Mouse (Mus musculus) midbrain, embryonic 10.5 days (tissue): Measurements from ENCODE around the gene Nos1ap. TPM values are rescaled to one million over a fixed set of nuclear protein-coding genes. Genes with fewer than 3 reads are reported as not detected.

Experiments
- DNase-seq: peaks from one replicate; pipeline ENCODE4 v3.0.0-alpha.2; 2017; ENCODE audit warnings: low spot score
- H3K27ac ChIP-seq: fragments of 300-500 bp; sonication (generic); replicated peaks from 2 replicates; pipeline ENCODE4 v1.5.1; 2016; ENCODE audit warnings: mild to moderate bottlenecking
- H3K27me3 ChIP-seq: fragments of 300-500 bp; sonication (generic); 2 replicates; pipeline ENCODE4 v1.6.1; 2016; ENCODE audit warnings: low read depth, mild to moderate bottlenecking; ENCODE audit not compliant: poor library complexity, severe bottlenecking
- H3K36me3 ChIP-seq: fragments of 300-500 bp; sonication (generic); 2 replicates; pipeline ENCODE4 v1.6.1; 2016; ENCODE audit warnings: mild to moderate bottlenecking, moderate library complexity
- H3K4me1 ChIP-seq: fragments of 300-500 bp; sonication (generic); 2 replicates; pipeline ENCODE4 v1.6.1; 2016
- H3K4me3 ChIP-seq: fragments of 300-500 bp; sonication (generic); 2 replicates; pipeline ENCODE4 v1.5.1; 2016; ENCODE audit warnings: mild to moderate bottlenecking, moderate library complexity
- H3K9me3 ChIP-seq: fragments of 300-500 bp; sonication (generic); replicated peaks from 2 replicates; pipeline ENCODE4 v1.6.1; 2016; ENCODE audit warnings: mild to moderate bottlenecking
- WGBS: fragments of 180-500 bp; shearing (Covaris S2); methylation state at CpG from one replicate; pipeline ENCODE4 v1.1.7; 2016; 5-methylcytosine and 5-hydroxymethylcytosine counted together
- polyA plus RNA-seq: library from polyadenylated mRNA; unstranded; fragments of >200 nt; fragmentation: Nextera tagmentation; extraction: Ambion mirVana; gene quantifications from 2 replicates; pipeline ENCODE4 v1.2.1, GENCODE M21; 2016

The Nos1ap gene
- polyA plus RNA-seq, 1 experiment from 2014 or later = 7.9 TPM

GRCm38 (mm10) chr1:170610289-170610688, 20.6 kb upstream of the Nos1ap start:
- H3K36me3 ChIP-seq = no peaks in the 10 kb centered on the region
- H3K27me3 ChIP-seq = no peaks in the 10 kb centered on the region
- H3K4me3 ChIP-seq = no peak overlapping the region
- WGBS = 92% methylated on average over 3 of the region's 3 CpGs
- no peaks in the 10 kb centered on the region for H3K9me3 ChIP-seq
- H3K4me1 ChIP-seq = peaks cover 2% of the 10 kb centered on the region; the same call in 1 of the 2 replicates
- DNase-seq = peak; percentile 5
- no peak overlapping the region for H3K27ac ChIP-seq

DNA sequence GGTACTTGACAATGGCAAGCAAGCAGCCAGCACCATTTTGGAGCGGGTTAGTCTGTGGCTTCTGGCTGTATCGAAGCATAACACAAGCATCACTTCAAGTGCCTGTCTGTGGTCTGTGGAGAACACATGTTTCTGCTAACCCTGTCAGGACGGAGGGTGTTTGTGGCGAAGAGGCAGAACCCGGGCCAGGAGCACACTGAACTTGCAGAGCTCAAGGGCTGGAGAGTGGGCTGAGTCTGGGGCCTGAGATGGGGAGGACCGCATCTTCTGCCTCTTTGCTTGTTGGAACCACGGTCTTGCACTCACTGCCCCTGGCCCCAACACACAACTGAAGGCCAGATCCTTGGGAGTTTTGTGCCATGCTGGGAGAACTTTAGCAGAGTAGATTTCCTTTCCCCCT, 20.2 kb upstream of the Nos1ap start:
- Histone ChIP-seq H3K4me1 (peaks cover 2% of the 10 kb centered on the region; the same call in 1 of the 2 replicates), H3K27ac (no peak overlapping the region), H3K4me3 (no peak overlapping the region), H3K36me3 (no peaks in the 10 kb centered on the region), H3K9me3 (no peaks in the 10 kb centered on the region), H3K27me3 (no peaks in the 10 kb centered on the region)
- 90% methylated on average over 7 of the region's 7 CpGs for WGBS
- DNase-seq = no peak

DNA sequence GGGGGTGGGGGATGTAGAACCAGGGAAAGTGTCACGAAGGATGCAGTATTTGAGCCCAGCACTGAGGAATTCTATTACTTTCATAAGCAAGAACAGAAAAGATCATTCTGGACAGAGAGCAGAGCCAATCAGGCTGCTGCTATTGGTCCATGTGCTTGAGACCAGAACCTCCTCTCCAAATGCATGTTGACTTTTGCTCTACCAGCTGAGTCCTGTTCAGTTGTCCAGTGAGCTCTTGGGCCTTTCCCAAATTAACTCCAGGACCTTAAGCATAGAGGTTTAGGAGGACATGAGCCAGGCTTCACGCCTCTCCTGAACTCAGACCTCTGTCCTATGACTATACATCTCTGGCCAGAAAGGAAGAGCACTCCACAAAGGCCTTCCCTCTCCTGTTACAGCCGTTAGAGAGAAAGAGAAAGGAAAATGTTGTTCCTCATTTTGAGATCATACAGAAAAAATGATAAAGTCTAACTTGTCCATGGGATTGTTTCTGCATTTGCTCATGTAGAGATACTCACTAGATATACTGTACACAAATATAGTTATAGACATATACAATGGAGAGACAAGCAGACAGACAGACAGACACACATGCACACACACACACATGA, 18.9 kb upstream of the Nos1ap start:
- Histone ChIP-seq H3K27ac (no peak overlapping the region), H3K4me1 (peaks cover 2% of the 10 kb centered on the region; the same call in 1 of the 2 replicates), H3K27me3 (no peaks in the 10 kb centered on the region), H3K4me3 (no peak overlapping the region), H3K9me3 (no peaks in the 10 kb centered on the region), H3K36me3 (no peaks in the 10 kb centered on the region)
- DNase-seq = no peak
- WGBS = 90% methylated on average over 3 of the region's 3 CpGs

- Histone ChIP-seq H3K27me3 (no peaks in the 10 kb centered on the region), H3K36me3 (no peaks in the 10 kb centered on the region), H3K27ac (no peak overlapping the region), H3K9me3 (no peaks in the 10 kb centered on the region), H3K4me3 (no peak overlapping the region), H3K4me1 (no peaks in the 10 kb centered on the region)
- no peak for DNase-seq
- 95% methylated on average over 8 of the region's 8 CpGs for WGBS
These were observed 17.7 kb upstream of the Nos1ap start for GRCm38 (mm10) chr1:170607231-170607917.

DNA sequence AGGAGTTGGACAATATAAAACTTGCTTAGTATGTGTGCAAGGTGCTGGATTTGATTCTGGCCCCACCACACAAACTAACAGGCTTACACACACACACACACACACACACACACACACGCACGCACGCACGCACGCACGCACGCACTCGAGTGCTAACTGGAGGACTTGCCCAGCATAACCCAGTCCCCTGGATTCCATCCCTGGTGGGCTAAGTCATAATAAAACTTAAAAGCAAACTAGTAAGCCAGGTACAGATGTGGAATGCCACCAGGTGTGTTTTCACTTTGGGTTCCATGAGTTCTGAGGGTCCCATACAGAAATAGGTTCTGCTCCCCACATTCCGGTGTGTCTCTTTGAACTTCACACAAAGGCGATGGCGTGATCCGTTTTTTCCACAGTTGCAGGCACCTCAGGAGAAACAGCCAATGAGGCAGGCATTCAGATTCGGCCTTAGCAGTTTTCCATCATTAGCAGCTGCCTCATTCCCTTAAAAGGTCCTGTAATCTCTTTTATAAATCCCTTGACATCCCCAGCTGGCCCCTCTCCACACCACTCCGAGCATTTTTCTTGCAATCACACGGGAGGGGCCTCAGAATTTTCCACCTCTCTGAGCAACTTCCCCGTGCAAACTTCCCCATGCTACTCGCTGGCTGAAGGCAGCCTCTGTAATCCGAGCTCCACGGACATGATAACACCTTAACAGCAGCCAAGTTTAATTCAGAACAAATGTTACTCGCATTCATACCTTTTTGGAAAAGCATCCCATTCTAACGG, 15.8 kb upstream of the Nos1ap start:
- no peaks in the 10 kb centered on the region for H3K9me3 ChIP-seq
- no peak overlapping the region for H3K4me3 ChIP-seq
- no peak overlapping the region for H3K27ac ChIP-seq
- no peaks in the 10 kb centered on the region for H3K36me3 ChIP-seq
- 74% methylated on average over 21 of the region's 21 CpGs for WGBS
- H3K27me3 ChIP-seq = no peaks in the 10 kb centered on the region
- no peaks in the 10 kb centered on the region for H3K4me1 ChIP-seq
- no peak for DNase-seq

GRCm38 (mm10) chr1:170594575-170594974, 4.9 kb upstream of the Nos1ap start:
- no peak for DNase-seq
- H3K27me3 ChIP-seq = peaks cover 18% of the 10 kb centered on the region
- no peak overlapping the region for H3K4me3 ChIP-seq
- peaks cover 14% of the 10 kb centered on the region for H3K9me3 ChIP-seq
- H3K4me1 ChIP-seq = no peaks in the 10 kb centered on the region
- no peaks in the 10 kb centered on the region for H3K36me3 ChIP-seq
- WGBS = 97% methylated on average over 7 of the region's 7 CpGs
- H3K27ac ChIP-seq = no peak overlapping the region

- no peak for DNase-seq
- WGBS = 43% methylated on average over 4 of the region's 4 CpGs
- Histone ChIP-seq H3K9me3 (peaks cover 7% of the 10 kb centered on the region), H3K4me1 (peaks cover 18% of the 10 kb centered on the region), H3K4me3 (no peak overlapping the region), H3K27me3 (peaks cover 41% of the 10 kb centered on the region), H3K36me3 (peaks cover 6% of the 10 kb centered on the region), H3K27ac (no peak overlapping the region)
These were observed 870 bp upstream of the Nos1ap start for GRCm38 (mm10) chr1:170590531-170590930.

DNA sequence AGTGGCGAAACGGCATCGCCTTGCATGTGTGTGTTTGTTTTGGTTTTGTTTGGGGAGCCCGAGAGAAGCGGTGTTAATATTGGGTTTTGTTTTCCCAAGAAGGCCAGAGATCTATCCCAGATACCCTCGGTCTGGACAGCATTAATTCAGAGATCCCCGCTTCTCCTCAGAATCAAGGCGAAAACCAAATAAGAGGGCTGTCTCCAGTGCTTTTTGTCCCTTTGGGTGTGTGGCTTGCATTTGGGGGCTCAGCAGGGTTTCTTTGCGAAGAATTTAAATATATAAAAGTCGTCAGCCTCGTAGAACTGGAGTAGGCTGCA, 340 bp upstream of the Nos1ap start:
- Histone ChIP-seq H3K9me3 (peaks cover 10% of the 10 kb centered on the region), H3K27me3 (peaks cover 41% of the 10 kb centered on the region), H3K4me1 (peaks cover 18% of the 10 kb centered on the region), H3K36me3 (peaks cover 11% of the 10 kb centered on the region), H3K27ac (peak overlapping the region; percentile 88), H3K4me3 (peak overlapping the region; percentile 94)
- DNase-seq = no peak
- under 1% methylated on average over 11 of the region's 11 CpGs for WGBS

- under 1% methylated on average over 8 of the region's 8 CpGs for WGBS
- Histone ChIP-seq H3K27ac (peak overlapping the region; percentile 88), H3K4me3 (peak overlapping the region; percentile 94), H3K36me3 (peaks cover 12% of the 10 kb centered on the region), H3K9me3 (peaks cover 10% of the 10 kb centered on the region), H3K27me3 (peaks cover 41% of the 10 kb centered on the region), H3K4me1 (peaks cover 18% of the 10 kb centered on the region)
- no peak for DNase-seq
These were observed 812 bp downstream of the Nos1ap start for GRCm38 (mm10) chr1:170588879-170589218.

GRCm38 (mm10) chr1:170588353-170588752, 1.3 kb downstream of the Nos1ap start:
- H3K27me3 ChIP-seq = peaks cover 41% of the 10 kb centered on the region
- H3K4me1 ChIP-seq = peaks cover 18% of the 10 kb centered on the region
- peaks cover 12% of the 10 kb centered on the region for H3K36me3 ChIP-seq
- H3K27ac ChIP-seq = no peak overlapping the region
- peak overlapping the region; percentile 94 for H3K4me3 ChIP-seq
- H3K9me3 ChIP-seq = peaks cover 10% of the 10 kb centered on the region
- WGBS = 41% methylated on average over 6 of the region's 6 CpGs
- DNase-seq = no peak

GRCm38 (mm10) chr1:170586715-170587114, 2.9 kb downstream of the Nos1ap start:
- H3K9me3 ChIP-seq = peaks cover 10% of the 10 kb centered on the region
- peaks cover 18% of the 10 kb centered on the region for H3K4me1 ChIP-seq
- peaks cover 36% of the 10 kb centered on the region for H3K27me3 ChIP-seq
- no peak overlapping the region for H3K4me3 ChIP-seq
- no peak overlapping the region for H3K27ac ChIP-seq
- 80% methylated on average over 6 of the region's 6 CpGs for WGBS
- peaks cover 12% of the 10 kb centered on the region for H3K36me3 ChIP-seq
- DNase-seq = no peak

DNA sequence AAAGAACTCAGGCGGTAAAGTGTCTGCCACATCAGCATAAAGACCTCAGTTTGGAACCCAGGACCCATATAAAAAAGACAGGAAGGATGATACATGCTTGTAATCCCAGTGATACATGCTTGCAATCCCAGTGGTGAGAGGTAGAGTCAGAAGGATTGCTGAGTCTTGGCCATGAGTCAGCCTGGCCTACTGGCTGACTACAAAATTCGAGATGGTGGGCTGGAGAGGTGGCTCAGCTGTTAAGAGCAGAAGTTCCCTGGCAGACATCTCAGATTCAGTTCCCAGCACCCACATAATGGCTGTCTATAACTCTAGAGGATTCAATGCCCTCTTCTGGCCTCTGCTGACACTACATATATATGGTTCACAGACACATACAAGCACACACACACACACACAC, 5.7 kb downstream of the Nos1ap start:
- H3K36me3 ChIP-seq = peaks cover 12% of the 10 kb centered on the region
- WGBS = 86% methylated on average over 2 of the region's 2 CpGs
- H3K27me3 ChIP-seq = peaks cover 27% of the 10 kb centered on the region
- peaks cover 10% of the 10 kb centered on the region for H3K9me3 ChIP-seq
- peaks cover 20% of the 10 kb centered on the region for H3K4me1 ChIP-seq
- no peak overlapping the region for H3K27ac ChIP-seq
- no peak overlapping the region for H3K4me3 ChIP-seq
- DNase-seq = no peak

- DNase-seq = no peak
- peaks cover 10% of the 10 kb centered on the region for H3K4me1 ChIP-seq
- H3K27ac ChIP-seq = no peak overlapping the region
- H3K9me3 ChIP-seq = peaks cover 10% of the 10 kb centered on the region
- H3K4me3 ChIP-seq = no peak overlapping the region
- H3K27me3 ChIP-seq = peaks cover 12% of the 10 kb centered on the region
- peaks cover 12% of the 10 kb centered on the region for H3K36me3 ChIP-seq
- WGBS = 84% methylated on average over 5 of the region's 5 CpGs
These were observed 7.3 kb downstream of the Nos1ap start for GRCm38 (mm10) chr1:170582341-170582740.
